Mouse (Mus musculus): ENCODE measurements around the gene Pld1.

DNA sequence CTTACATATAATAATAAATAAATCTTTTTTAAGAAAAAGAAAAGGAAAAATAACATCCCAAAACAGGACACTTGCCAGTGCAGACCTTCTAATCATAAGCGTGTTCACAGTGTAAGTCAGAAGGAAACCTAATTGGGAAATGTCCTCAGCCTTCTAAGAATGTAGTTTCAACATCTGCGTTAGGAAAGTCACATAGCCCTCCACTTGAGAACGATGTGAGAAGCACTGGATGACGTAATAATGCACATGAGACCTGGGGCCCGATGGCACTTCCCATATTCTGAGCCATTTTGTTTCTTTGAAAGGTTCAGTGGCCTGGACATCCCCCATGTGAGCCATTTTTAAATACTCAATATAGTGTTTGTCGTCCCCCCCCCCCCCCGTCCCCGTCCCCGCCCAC, 160.7 kb downstream of the Pld1 start:
- TF ChIP-seq MYOD1 (IDR thresholded peaks at IDR 0.05; ENCODE audit: control insufficient read depth, insufficient read length, low read depth): no peak
- TF ChIP-seq CTCF (IDR thresholded peaks at IDR 0.05; ENCODE audit: control insufficient read depth, insufficient read depth, insufficient read length): no peak
- no peak for TF ChIP-seq MYOG (IDR thresholded peaks at IDR 0.05; ENCODE audit: control insufficient read depth, extremely low read depth, insufficient read length)
- TF ChIP-seq MAX (IDR thresholded peaks at IDR 0.05): no peak
